Mouse (Mus musculus) erythroblast, embryonic 14.5 days (primary cell): ENCODE data around the gene Six2. TPM values are rescaled to one million over a fixed set of nuclear protein-coding genes. Genes with fewer than 3 reads are reported as not detected.
A peak's percentile ranks its signal among the peaks of the same experiment; 100 is the strongest.

Source experiments
- H3K27me3 ChIP-seq: 2 replicates; pipeline ENCODE4 v1.6.1; 2012; ENCODE audit warnings: inconsistent platforms; ENCODE audit not compliant: control insufficient read depth
- H3K36me3 ChIP-seq: 2 replicates; pipeline ENCODE4 v1.6.1; 2012; ENCODE audit warnings: mild to moderate bottlenecking, inconsistent platforms; ENCODE audit not compliant: control insufficient read depth
- H3K4me1 ChIP-seq: 2 replicates; pipeline ENCODE4 v1.6.1; 2012; ENCODE audit warnings: inconsistent platforms; ENCODE audit not compliant: control insufficient read depth
- H3K4me3 ChIP-seq: replicated peaks from 2 replicates; pipeline ENCODE3; 2012; ENCODE audit warnings: moderate library complexity, mild to moderate bottlenecking, inconsistent platforms
- H3K9me3 ChIP-seq: 2 replicates; pipeline ENCODE4 v1.6.1; 2012; ENCODE audit warnings: low read length, inconsistent platforms, mixed read lengths; ENCODE audit not compliant: control insufficient read depth
- GATA1 ChIP-seq: IDR thresholded peaks from 2 replicates; pipeline ENCODE4 v1.6.1; 2012; ENCODE audit warnings: low read length, inconsistent platforms, mixed read lengths
- TAL1 ChIP-seq: IDR thresholded peaks from 3 replicates; pipeline ENCODE4 v1.6.1; 2012; ENCODE audit warnings: low read length, inconsistent platforms, mixed read lengths
- polyA plus RNA-seq: library from polyadenylated mRNA; stranded (reverse); fragments of >175 nt; gene quantifications from 2 replicates; pipeline ENCODE4 v1.2.3, GENCODE M21; 2012

Six2 gene
- polyA plus RNA-seq = not detected in 2 replicates

DNA sequence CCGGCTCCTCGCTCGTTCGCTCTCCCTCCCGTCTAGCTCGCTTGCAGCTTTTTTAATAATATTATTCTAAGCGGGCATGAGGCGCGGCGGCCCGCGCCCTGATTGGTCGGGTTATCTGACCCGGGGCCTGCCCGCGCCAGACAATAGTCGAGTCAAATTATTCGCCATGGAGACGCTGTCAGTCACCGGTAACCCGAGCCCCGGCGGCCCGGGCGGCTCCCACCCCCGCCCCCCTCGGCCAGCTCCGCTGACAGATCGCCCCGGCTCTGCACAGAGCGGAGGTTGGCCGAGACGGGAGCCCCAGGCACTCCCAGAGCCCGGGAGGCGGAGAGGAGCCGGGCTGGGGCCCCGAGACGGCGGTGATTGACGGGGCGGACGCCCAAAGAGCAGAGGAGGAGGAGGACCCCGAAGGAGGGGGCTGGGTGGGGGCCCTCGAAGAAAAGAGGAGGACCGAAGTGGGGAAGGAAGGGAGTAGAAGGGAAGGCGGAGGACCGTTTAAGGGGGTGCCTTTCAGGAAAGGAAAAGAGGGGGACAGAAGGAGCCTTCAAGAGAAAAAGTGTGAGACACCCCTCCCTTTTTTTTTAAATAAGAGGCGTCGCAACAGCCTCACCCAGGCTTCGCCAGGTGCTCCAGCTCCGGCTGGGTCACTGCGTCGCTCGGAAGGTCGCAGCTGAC is at the start of gene Six2:
TSS of gene Six2 (minus strand) at position 39 of the 675 bp plus-strand sequence.
- peaks cover 9% of the 10 kb centered on the region; the same call in 1 of the 2 replicates for H3K9me3 ChIP-seq
- no peak for TF ChIP-seq TAL1
- TF ChIP-seq GATA1 = no peak
- no peak within 1 kb of the TSS for H3K4me3 ChIP-seq
- H3K36me3 ChIP-seq = no peaks in the 10 kb centered on the region
- H3K27me3 ChIP-seq = peaks cover 100% of the 10 kb centered on the region
- no peaks in the 10 kb centered on the region for H3K4me1 ChIP-seq

- TF ChIP-seq TAL1 (no peak), GATA1 (no peak)
- H3K9me3 ChIP-seq = no peaks in the 10 kb centered on the region
- no peaks in the 10 kb centered on the region for H3K36me3 ChIP-seq
- H3K4me1 ChIP-seq = no peaks in the 10 kb centered on the region
- H3K4me3 ChIP-seq = no peak overlapping the region
- peaks cover 13% of the 10 kb centered on the region; the same call in 1 of the 2 replicates for H3K27me3 ChIP-seq
Measured at GRCm38 (mm10) chr17:85737090-85737780, 49.2 kb upstream of the Six2 start.

GRCm38 (mm10) chr17:85731329-85731728 is 43.3 kb upstream of the Six2 start:
- H3K4me3 ChIP-seq = peak overlapping the region; percentile 23
- H3K27me3 ChIP-seq = peaks cover 4% of the 10 kb centered on the region; the same call in 1 of the 2 replicates
- no peak for TF ChIP-seq GATA1
- no peak for TF ChIP-seq TAL1
- peaks cover 4% of the 10 kb centered on the region; the same call in 1 of the 2 replicates for H3K9me3 ChIP-seq
- no peaks in the 10 kb centered on the region for H3K36me3 ChIP-seq
- H3K4me1 ChIP-seq = peaks cover 17% of the 10 kb centered on the region

DNA sequence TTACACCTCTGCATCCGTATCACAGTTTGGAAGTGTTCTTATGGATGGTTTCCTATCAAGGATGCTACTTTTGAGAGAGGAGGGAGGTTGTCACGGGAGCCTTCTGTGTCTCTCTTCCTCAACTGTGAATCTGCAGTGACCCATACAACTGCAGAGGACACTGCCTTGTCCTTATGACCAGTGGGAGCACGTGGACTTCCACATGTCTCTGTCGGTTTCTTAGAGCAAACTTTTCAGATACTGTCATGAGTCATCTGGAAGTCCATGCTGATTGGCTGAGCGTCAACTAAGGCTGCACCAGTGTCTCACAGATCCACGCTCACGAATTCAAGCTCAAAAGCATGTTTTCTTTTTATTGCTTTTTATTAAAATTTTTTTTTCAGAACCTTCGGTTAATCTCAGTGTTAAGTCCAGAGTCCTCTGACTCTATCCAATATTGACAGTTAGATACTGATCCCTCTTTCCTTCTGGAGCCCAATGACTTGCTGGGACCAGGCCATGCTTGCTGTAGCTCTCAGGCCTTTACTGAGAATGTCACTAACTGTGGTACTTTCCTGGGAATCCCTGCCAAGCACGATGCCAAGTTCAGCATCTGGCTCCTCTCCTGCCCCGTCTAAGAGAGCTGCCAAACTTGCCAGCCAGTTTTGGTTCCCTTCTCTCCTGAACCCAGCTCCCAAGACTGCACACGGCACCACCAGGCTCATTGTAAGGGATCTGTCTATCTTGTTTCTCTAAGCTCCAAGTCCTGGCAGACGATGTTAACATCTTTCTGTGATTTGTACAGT is 42.3 kb upstream of the Six2 start:
- H3K4me3 ChIP-seq = no peak overlapping the region
- TF ChIP-seq TAL1 (no peak), GATA1 (no peak)
- peaks cover 10% of the 10 kb centered on the region for H3K9me3 ChIP-seq
- peaks cover 21% of the 10 kb centered on the region for H3K4me1 ChIP-seq
- no peaks in the 10 kb centered on the region for H3K36me3 ChIP-seq
- H3K27me3 ChIP-seq = no peaks in the 10 kb centered on the region; the same call in 1 of the 2 replicates

DNA sequence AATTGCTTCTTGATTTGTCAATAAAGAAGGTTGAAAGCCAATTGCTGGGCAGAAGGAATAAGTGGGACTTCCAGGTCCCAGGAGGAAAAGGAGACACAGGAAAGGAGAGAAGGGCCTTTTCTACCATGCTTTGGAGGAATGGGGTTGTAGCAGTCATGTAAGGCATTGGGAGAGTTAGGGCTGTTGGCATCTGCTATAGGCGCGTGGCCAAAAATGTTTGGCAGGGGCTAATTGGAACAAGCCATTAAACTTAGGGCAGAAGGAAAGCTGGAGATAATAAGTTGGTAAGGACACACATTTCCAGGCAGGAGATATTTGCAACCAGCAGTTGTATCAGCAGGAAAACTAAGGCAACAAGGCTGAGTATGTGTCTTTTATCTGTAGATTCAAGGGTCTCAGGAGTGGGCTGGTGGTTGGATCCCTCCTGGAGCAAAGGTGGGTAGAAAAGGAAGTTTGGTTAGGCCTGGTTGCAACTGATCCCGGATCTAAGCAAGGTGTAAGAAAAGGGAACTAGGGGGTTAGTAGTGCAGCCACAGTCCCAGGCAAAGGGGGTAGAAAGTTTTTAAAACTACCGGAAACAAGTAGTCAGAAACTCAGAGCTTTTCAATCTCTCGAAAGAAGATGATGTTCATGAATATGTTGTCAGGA is 40.1 kb upstream of the Six2 start:
- H3K4me3 ChIP-seq = no peak overlapping the region
- H3K27me3 ChIP-seq = no peaks in the 10 kb centered on the region
- H3K36me3 ChIP-seq = peaks cover under 1% of the 10 kb centered on the region
- TF ChIP-seq GATA1 (no peak), TAL1 (no peak)
- H3K9me3 ChIP-seq = peaks cover 14% of the 10 kb centered on the region
- H3K4me1 ChIP-seq = peaks cover 21% of the 10 kb centered on the region

DNA sequence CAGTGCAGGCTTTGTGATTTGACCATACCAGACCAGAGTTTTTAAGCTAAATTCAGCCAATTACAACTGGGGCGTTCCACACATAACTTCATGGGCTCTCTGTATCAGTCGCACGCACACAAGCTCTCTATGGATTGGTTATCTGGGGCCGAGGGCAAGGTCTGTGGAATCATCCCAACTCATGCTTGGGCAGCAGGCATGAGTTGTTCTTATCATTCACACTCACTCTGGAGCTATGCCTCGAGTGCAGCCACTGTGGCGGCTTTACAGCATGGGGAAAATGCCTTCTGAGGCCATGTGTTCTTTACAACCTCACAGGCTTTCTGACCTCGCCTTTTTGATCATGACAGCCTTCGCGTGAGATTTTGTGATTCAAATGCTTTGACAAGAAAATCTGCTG is 37.9 kb upstream of the Six2 start:
- TF ChIP-seq TAL1 (peak; percentile 32; the same call in 1 of the 3 replicates), GATA1 (no peak)
- peaks cover 3% of the 10 kb centered on the region for H3K36me3 ChIP-seq
- no peaks in the 10 kb centered on the region for H3K27me3 ChIP-seq
- peaks cover 18% of the 10 kb centered on the region for H3K9me3 ChIP-seq
- peak overlapping the region; percentile 56 for H3K4me3 ChIP-seq
- peaks cover 11% of the 10 kb centered on the region for H3K4me1 ChIP-seq

DNA sequence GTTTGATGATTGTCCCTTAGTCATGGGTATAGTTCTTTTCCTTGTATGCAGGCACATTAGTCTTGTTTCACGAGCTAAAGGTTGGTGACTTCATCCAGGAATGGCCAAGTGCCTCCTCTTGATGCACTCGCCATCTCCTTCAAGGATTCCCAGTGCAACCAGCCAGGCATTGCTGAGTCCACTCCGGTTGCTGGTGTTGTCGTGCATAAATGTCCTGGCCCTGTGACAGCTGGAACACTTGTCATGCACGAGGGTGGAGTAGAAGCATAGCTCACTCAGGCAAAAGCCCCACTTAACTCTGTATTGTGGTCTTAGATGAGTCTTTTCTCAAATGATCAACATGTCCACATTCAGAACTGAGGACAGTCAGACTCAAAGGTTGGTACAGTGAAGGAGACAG is 35.1 kb upstream of the Six2 start:
- peaks cover 3% of the 10 kb centered on the region for H3K36me3 ChIP-seq
- peaks cover 21% of the 10 kb centered on the region for H3K9me3 ChIP-seq
- peaks cover 8% of the 10 kb centered on the region for H3K4me1 ChIP-seq
- no peaks in the 10 kb centered on the region for H3K27me3 ChIP-seq
- no peak for TF ChIP-seq GATA1
- TF ChIP-seq TAL1 = no peak
- no peak overlapping the region for H3K4me3 ChIP-seq

DNA sequence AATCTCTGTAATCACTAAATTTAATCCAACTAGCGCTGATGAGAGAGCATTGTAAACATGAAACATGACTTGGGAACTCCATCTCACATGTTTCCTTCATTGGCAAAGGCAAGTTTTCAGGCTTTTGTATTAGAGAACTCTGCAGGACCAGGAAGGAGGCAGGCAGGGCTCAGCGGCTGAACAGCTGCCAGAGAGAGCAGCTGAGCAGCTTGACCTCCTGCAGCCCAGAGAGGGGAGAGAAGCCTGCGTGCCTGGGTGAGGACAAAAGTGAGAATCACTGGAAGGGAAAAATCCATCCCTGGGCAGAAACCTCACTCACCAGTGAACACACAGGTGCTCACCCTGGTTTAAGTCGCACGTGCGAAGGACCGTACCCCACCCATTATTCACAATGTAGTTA is 29.2 kb upstream of the Six2 start:
- TF ChIP-seq TAL1 (no peak), GATA1 (no peak)
- no peaks in the 10 kb centered on the region; the same call in 1 of the 2 replicates for H3K27me3 ChIP-seq
- no peaks in the 10 kb centered on the region for H3K36me3 ChIP-seq
- H3K9me3 ChIP-seq = peaks cover 4% of the 10 kb centered on the region; the same call in 1 of the 2 replicates
- H3K4me1 ChIP-seq = no peaks in the 10 kb centered on the region
- H3K4me3 ChIP-seq = no peak overlapping the region

DNA sequence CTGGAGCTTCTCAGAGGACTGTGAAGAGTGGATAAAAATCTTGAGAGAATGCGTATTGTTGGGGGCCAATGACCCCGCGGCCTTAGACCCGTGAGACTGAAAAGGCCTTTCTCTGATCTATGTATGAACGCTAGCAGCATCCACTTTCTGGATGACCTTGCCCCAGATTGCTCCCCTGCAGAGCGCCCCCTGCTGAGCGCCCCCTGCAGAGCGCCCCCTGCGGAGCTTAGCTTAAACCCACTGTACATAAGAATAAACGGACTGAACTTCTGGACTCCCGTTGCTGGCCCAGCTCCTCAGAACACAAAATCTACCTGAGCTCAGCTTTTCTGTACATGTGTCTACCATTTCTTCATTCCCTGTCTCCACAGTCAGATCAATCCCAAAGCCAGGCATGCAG is 27.7 kb upstream of the Six2 start:
- Histone ChIP-seq H3K4me3 (no peak overlapping the region), H3K4me1 (no peaks in the 10 kb centered on the region), H3K36me3 (no peaks in the 10 kb centered on the region), H3K27me3 (no peaks in the 10 kb centered on the region; the same call in 1 of the 2 replicates), H3K9me3 (peaks cover 4% of the 10 kb centered on the region; the same call in 1 of the 2 replicates)
- no peak for TF ChIP-seq GATA1
- TF ChIP-seq TAL1 = no peak
